Mouse (Mus musculus) myocyte (in vitro differentiated cells): Measurements from ENCODE around the gene Srpx2.

Experiments
- CEBPB ChIP-seq: IDR thresholded peaks from 2 replicates; pipeline ENCODE4 v1.6.1; 2011; ENCODE audit warnings: mild to moderate bottlenecking, moderate library complexity; ENCODE audit not compliant: poor library complexity, insufficient read depth, severe bottlenecking
- E2F4 ChIP-seq: IDR thresholded peaks from one replicate; pipeline ENCODE4 v1.6.1; 2011; ENCODE audit warnings: mild to moderate bottlenecking, control low read depth, moderate library complexity; ENCODE audit not compliant: insufficient read depth
- MAX ChIP-seq: IDR thresholded peaks from one replicate; pipeline ENCODE4 v1.6.1; 2011; ENCODE audit warnings: low read depth, mild to moderate bottlenecking, control low read depth
- MYOD1 ChIP-seq, 3 experiments: IDR thresholded peaks; one replicate each; pipeline ENCODE4 v1.6.1; 2011; ENCODE audit warnings: control low read depth in 2 of 3, low read depth in 2 of 3, mild to moderate bottlenecking in 2 of 3, moderate library complexity in 1 of 3; ENCODE audit not compliant: insufficient read length in 2 of 3, control insufficient read depth in 1 of 3
- MYOG ChIP-seq, 3 experiments: IDR thresholded peaks; one replicate each; pipeline ENCODE4 v1.6.1; 2011; ENCODE audit warnings: control low read depth in 2 of 3, low read depth in 2 of 3, mild to moderate bottlenecking in 2 of 3; ENCODE audit not compliant: insufficient read length in 2 of 3, control insufficient read depth in 1 of 3, insufficient read depth in 1 of 3
- POLR2A ChIP-seq: IDR thresholded peaks from one replicate; pipeline ENCODE4 v1.6.1; 2011; ENCODE audit warnings: low read depth, mild to moderate bottlenecking, control low read depth, moderate library complexity; ENCODE audit not compliant: insufficient read length
- POLR2AphosphoS2 ChIP-seq: IDR thresholded peaks from one replicate; pipeline ENCODE4 v1.6.1; 2011; ENCODE audit warnings: low read depth, control low read depth; ENCODE audit not compliant: insufficient read length
- REST ChIP-seq: IDR thresholded peaks from one replicate; pipeline ENCODE4 v1.6.1; 2011; ENCODE audit warnings: mild to moderate bottlenecking, control low read depth, moderate library complexity; ENCODE audit not compliant: insufficient read depth, insufficient read length
- SRF ChIP-seq: IDR thresholded peaks from one replicate; pipeline ENCODE4 v1.6.1; 2011; ENCODE audit warnings: low read depth; ENCODE audit not compliant: control insufficient read depth, insufficient read length
- TCF12 ChIP-seq: IDR thresholded peaks from one replicate; pipeline ENCODE4 v1.6.1; 2011; ENCODE audit warnings: mild to moderate bottlenecking, control low read depth; ENCODE audit not compliant: poor library complexity, insufficient read depth, severe bottlenecking
- USF1 ChIP-seq: IDR thresholded peaks from one replicate; pipeline ENCODE4 v1.6.1; 2011; ENCODE audit warnings: low read depth, mild to moderate bottlenecking, control low read depth, moderate library complexity

DNA sequence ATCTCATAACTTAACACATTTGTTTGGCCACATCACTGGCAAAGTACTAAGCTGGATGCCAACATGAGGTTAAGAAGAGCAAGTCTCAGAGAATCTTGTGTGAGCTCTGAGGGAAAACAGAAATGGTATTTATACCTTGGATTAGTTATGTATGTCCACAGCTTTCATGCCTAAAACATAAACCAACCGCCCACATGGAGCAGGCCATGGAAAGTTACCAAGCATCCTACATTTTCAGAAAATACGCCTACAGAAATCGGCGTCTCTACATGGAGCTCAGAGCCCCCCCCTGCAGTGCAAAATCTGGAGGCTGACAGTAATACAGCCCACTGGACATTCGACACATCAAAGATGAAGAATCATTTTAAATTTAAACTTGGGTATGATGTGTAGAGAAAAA, 20.1 kb upstream of the Srpx2 start:
- TF ChIP-seq USF1 (no peak), POLR2A (no peak), POLR2AphosphoS2 (no peak), SRF (no peak), MAX (no peak), TCF12 (no peak), E2F4 (no peak), MYOG (IDR thresholded peaks at IDR 0.05; ENCODE audit: control insufficient read depth in 1 of 3, insufficient read depth in 1 of 3, insufficient read length in 2 of 3, low read depth in 2 of 3) (no peak), CEBPB (no peak), REST (no peak), MYOD1 (IDR thresholded peaks at IDR 0.05; ENCODE audit: control insufficient read depth in 1 of 3, insufficient read length in 2 of 3, low read depth in 2 of 3) (no peak)
